Mouse (Mus musculus): ENCODE data around the gene Elovl5. TPM values are rescaled to one million over a fixed set of nuclear protein-coding genes. Genes with fewer than 3 reads are reported as not detected.
A peak's percentile ranks its signal among the peaks of the same experiment; 100 is the strongest.

Elovl5 gene
- total RNA-seq, 1 experiment from 2014 or later = 77.5 TPM

DNA sequence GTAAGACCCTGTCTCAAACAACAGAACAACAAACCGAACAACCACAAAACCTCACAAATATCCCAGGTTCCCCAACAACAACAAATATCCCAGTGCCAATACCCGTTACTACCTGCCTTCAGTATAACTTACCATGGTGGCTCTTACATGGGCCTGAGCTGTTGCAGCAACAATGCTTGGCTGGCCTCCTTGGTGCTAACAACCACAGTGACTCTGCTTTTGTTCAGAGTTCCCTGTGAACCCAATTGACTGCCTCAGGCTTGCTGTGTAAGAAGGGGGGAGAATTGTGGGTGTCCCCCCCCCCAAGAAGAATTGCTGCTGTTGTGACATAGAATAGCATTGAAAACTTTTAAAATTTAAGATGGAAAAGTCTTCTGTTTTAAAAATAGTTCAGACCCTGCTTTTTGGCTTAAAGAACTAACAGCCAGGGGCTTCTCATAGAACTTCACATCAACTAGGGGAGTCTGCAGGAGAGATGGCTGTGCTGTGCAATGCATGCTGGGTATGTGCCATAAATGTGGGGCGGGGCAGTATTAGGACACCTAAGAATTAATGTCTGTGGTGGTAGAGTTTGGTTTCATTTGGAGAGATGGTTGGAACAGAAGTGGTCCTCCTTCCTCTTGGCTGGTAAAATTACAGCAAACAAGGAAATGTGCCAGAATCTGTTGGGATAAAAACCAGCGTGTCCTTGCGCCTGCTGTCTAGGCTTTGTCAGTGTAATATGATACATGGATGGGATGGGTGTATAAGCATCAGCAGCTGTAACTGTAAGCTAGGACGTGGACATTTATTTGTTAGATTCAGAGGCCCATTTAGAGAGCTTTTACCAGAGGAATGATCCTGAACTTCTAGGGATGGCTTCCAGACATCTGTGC is 28.9 kb downstream of the Elovl5 start:
- peak in 1 of 2 experiments; percentile 33; a peak in 1 of 4 replicates for ATAC-seq (replicated peaks in 1 of 2; ENCODE audit: insufficient read depth in 1 of 2, low FRiP score in 2 of 2, low TSS enrichment in 1 of 2, low read depth in 1 of 2, poor library complexity in 2 of 2, severe bottlenecking in 2 of 2)

DNA sequence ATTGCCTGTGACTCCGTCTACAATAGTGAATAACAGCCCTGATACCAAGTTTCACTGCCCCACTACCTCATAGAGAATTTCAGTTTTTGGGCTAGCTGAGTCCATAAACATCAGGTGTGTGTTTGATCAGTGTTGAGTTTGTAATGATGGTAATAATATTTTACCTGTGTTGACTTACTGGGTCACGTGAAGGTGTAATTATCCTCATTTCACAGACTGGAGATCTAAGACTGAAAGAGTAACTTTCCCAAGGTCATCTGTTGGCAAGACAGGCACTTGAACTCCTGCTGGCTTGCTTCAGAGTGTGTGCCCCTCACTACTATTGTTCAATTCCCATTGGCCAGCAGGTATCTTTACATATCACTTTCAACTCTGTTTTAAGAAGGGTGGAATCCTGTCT is 31.1 kb downstream of the Elovl5 start:
- ATAC-seq (replicated peaks in 1 of 2; ENCODE audit: insufficient read depth in 1 of 2, low FRiP score in 2 of 2, low TSS enrichment in 1 of 2, low read depth in 1 of 2, poor library complexity in 2 of 2, severe bottlenecking in 2 of 2) = no peak

DNA sequence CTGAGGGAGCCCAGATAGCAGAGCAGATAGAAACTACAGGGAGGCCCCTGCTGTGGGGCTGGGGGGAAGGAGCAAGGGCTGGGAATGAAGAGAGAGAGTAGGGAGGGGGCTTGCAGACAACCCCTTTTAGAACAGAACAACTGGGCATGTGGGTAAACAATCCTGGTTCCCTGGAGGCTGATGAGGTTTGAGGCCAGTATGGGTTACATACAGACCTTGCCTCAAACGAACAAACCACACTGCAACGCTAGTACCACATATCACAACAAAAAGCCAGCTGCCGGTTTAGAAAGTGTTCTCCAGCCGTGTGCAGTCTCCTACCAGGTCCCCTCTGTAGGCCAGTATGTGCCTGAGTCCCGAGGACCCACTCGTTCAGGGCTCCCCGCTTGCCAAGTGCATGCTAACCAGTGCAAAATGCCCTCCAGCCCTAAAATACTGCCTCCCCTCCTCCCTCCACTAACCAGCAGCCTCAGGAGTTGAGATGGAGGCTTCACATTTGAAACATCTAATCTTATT is 32.6 kb downstream of the Elovl5 start:
- ATAC-seq (replicated peaks in 1 of 2; ENCODE audit: insufficient read depth in 1 of 2, low FRiP score in 2 of 2, low TSS enrichment in 1 of 2, low read depth in 1 of 2, poor library complexity in 2 of 2, severe bottlenecking in 2 of 2) = no peak

DNA sequence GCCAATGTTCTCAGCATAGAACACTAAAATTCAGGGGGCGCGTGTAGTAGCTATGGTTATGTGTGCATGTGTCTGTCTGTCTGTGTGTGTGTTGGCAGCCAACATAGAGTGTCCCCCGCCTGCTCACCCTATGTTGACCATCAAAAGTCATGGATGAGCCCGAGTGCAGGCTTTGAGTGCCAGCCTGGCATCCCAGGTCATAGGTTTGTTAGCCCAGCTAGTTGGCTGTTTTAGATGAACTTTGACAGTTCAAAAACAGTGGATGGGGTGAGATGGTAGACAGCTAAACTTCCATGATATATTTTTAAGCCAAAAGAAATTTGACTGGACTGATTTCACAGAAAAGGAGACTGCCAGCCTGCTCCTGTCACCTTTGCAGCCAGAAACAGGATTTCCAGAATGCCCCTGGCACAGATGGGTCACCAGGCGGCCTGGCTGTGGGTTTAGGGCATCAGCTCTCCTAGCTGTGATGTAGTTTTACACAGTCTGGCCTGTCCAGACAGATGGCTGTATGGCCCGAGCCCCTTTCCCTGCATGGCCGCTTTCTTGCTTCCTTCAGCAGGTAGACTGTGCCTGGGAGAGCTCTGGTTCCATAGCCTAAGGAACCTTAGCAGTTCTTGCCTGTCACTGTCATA is 33.8 kb downstream of the Elovl5 start:
- no peak for ATAC-seq (replicated peaks in 1 of 2; ENCODE audit: insufficient read depth in 1 of 2, low FRiP score in 2 of 2, low TSS enrichment in 1 of 2, low read depth in 1 of 2, poor library complexity in 2 of 2, severe bottlenecking in 2 of 2)

DNA sequence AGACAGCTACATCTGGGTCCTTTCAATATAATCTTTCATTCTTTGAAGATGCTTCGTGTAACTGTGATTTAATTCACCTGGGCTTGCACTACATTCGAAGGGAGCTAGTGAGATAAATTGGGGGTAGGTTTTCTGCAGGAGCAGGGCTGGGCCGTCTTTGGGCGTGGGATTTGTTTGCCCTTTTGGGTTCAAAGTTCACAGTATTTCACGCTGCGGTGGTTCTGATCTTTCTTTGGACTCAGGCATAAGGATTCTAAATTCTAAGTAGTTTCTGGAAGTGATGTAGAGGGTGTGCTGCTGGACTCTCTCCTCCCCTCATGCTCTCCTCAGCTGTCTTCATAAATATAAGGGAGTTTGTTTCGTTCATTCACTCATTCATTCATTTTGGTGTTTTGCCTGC is 34.8 kb downstream of the Elovl5 start:
- ATAC-seq (replicated peaks in 1 of 2; ENCODE audit: insufficient read depth in 1 of 2, low FRiP score in 2 of 2, low TSS enrichment in 1 of 2, low read depth in 1 of 2, poor library complexity in 2 of 2, severe bottlenecking in 2 of 2) = no peak

DNA sequence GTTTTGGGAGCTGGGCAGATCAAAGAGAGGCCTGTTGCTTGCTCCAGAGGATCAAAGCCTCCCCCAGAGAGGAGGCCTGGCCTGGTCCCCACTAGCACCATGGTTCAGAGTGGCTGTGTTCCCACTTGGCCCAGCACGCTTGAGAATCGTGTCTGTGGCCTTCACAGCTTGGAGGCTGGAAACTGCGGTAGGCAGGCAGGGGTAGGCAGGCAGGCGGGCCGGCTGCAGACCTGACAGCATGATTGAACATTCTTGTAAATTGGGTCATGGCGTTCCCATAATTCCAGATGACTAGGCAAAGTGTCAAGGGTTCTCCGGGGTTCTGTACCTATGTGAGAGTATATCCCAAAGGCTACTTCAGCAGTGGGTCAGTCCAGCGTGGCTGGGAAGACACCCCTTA is 35.9 kb downstream of the Elovl5 start:
- no peak for ATAC-seq (replicated peaks in 1 of 2; ENCODE audit: insufficient read depth in 1 of 2, low FRiP score in 2 of 2, low TSS enrichment in 1 of 2, low read depth in 1 of 2, poor library complexity in 2 of 2, severe bottlenecking in 2 of 2)

DNA sequence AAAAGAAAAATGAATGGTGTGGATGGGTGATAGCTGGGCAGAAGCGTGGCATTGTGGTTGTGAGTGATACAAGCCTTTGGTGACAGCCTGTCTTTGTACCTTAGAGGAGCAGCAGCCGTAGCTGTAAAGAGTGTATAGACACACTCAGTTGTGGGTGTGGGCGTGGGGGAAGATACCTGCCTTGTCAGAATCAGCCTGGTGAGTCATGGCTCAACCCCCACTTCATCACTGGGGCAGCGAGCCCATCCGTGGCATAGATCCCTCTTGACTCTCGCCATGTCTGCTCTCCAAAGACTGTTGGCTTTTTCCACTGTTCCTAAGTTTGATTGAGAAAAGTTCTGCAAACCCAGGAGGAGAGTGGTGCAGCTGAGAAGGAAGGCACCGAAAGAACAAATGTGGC is 37.3 kb downstream of the Elovl5 start:
- no peak for ATAC-seq (replicated peaks in 1 of 2; ENCODE audit: insufficient read depth in 1 of 2, low FRiP score in 2 of 2, low TSS enrichment in 1 of 2, low read depth in 1 of 2, poor library complexity in 2 of 2, severe bottlenecking in 2 of 2)

DNA sequence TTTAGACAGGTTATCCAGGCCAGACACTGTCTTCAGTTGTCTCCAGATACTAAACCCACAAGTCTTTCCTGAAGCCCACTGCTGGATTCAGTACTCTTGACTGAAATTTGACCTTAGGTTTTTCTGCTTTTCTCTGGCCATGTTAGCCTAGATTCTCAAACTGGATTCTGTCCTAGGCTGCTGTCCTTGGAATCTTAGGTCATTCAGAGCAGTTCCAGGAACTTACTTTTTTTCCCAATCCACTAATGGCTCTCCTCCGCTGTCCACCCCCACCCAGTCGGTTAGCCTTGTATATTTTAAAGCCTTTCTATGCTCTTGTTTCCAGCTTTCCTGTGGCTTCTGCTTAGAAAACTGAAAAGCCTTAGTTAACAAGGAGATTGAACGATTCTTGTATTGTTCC is 37.8 kb downstream of the Elovl5 start:
- ATAC-seq (replicated peaks in 1 of 2; ENCODE audit: insufficient read depth in 1 of 2, low FRiP score in 2 of 2, low TSS enrichment in 1 of 2, low read depth in 1 of 2, poor library complexity in 2 of 2, severe bottlenecking in 2 of 2) = no peak

DNA sequence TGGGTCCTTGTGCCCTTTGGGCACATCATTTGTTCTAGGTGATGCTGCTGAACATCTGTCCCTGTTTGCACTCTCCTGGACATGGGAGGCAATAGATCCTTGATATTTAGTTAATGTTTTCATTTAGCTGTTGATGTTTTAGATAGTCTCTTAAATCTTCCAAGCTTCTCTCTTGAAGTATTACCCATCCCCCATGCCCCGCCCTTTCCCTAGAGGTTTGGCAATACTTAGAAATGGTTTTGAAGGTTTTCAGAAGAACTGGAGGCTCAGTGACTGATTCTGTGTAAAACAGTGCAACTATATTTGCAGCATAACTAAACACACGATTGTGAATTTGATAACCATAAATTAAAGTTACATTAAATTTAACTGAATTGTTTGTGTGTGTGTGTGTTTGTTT is 38.3 kb downstream of the Elovl5 start:
- ATAC-seq (replicated peaks in 1 of 2; ENCODE audit: insufficient read depth in 1 of 2, low FRiP score in 2 of 2, low TSS enrichment in 1 of 2, low read depth in 1 of 2, poor library complexity in 2 of 2, severe bottlenecking in 2 of 2) = no peak

DNA sequence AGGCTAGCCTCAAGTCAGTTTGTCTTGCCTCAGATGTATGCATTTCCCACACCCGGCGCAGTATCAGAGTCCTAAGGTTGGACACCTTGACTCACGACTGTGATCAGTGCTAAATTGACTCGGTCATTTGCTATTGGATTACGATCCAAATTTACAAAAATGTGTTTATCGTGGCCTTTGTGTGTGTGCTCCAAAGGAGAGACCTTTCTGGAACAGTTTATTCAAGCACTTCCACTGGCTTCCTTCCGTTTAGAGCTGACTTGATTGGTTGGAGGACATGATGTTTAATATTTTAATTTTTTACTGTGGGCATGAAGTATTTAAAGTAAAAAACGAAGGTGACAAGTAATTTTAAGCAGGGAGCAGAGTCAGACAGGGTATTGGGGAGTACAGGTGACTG is 38.8 kb downstream of the Elovl5 start:
- ATAC-seq (replicated peaks in 1 of 2; ENCODE audit: insufficient read depth in 1 of 2, low FRiP score in 2 of 2, low TSS enrichment in 1 of 2, low read depth in 1 of 2, poor library complexity in 2 of 2, severe bottlenecking in 2 of 2) = no peak

DNA sequence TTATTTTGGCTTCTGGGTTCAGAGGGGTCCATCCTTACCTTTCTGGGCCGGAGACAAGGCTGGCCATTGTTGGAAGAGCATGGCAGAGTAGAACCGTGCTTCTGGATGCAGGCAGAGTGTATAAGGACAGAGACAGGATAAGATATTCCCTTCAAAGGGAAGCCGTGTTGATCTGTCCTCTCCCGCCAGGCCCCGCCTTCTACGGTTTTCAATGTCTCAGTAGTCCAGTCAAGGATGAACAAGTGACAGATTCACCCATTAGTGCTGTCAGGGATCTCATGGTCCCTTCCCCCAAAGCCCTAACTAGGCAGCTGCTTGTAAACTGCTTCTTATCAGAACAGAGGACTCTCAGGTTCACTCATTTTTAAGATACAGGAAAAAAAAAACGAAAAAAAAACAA is 41.2 kb downstream of the Elovl5 start:
- ATAC-seq (replicated peaks in 1 of 2; ENCODE audit: insufficient read depth in 1 of 2, low FRiP score in 2 of 2, low TSS enrichment in 1 of 2, low read depth in 1 of 2, poor library complexity in 2 of 2, severe bottlenecking in 2 of 2) = no peak

DNA sequence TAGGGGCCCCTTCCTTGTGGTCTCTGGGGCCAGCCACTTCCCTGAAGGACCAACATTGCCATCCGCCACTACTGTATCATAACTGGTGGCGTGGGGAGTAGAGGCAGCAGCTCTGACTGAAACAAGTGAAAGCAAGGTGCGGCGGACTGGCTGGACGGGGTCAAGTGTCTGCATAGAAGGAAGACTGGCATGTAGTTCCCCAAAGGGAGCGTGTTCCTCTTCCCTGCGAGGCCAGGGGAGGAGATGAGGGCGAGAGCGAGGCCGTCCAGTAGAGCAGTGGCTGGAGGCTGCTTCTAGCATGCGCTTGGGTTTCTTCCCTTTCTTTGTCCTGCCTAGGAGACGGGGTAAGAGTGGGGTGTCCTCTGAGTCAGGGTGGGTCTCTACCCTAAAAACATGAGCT is 42.6 kb downstream of the Elovl5 start:
- peak; percentile 75 to 80 for ATAC-seq (replicated peaks in 1 of 2; ENCODE audit: insufficient read depth in 1 of 2, low FRiP score in 2 of 2, low TSS enrichment in 1 of 2, low read depth in 1 of 2, poor library complexity in 2 of 2, severe bottlenecking in 2 of 2)

DNA sequence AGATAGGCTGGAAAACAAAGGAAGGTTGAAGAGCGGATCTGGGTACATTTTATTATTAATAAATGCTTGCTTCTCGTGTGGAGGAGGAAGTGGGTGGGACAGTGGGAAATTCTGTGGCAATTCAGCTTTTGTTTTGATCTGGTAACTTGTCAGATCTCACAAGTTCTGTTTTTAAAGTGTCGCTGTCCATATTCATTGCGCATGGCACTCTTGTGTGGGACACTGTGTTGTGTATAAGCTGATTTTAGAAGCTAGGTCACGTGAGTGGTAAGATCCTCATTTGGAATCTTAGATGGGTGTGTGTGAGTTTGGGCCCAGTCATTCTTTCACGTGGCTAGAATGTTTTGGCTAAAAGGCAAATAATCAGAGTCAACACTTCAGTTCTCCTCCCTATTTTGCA is 44.2 kb downstream of the Elovl5 start:
- ATAC-seq (replicated peaks in 1 of 2; ENCODE audit: insufficient read depth in 1 of 2, low FRiP score in 2 of 2, low TSS enrichment in 1 of 2, low read depth in 1 of 2, poor library complexity in 2 of 2, severe bottlenecking in 2 of 2) = no peak

DNA sequence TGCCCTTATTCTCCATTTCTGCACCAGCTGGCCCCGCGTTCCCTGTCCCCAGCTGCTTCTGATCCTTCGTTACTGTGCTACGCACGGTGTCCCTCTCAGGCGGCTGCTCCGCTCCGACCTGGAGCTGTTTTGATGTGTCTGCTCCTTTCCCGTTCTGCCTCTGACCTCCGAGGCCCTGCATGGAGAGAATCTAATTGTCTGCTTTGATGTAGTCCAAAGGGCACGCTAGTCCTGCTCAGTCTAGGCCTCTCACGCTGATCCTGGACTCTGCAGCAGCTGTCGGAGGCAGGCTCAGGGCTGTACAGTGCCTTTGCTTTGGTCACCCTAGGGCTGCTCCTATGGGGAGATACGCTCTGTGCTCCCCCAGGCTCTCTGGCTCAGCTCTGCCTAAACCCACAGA is 46.9 kb downstream of the Elovl5 start:
- ATAC-seq (replicated peaks in 1 of 2; ENCODE audit: insufficient read depth in 1 of 2, low FRiP score in 2 of 2, low TSS enrichment in 1 of 2, low read depth in 1 of 2, poor library complexity in 2 of 2, severe bottlenecking in 2 of 2) = no peak

DNA sequence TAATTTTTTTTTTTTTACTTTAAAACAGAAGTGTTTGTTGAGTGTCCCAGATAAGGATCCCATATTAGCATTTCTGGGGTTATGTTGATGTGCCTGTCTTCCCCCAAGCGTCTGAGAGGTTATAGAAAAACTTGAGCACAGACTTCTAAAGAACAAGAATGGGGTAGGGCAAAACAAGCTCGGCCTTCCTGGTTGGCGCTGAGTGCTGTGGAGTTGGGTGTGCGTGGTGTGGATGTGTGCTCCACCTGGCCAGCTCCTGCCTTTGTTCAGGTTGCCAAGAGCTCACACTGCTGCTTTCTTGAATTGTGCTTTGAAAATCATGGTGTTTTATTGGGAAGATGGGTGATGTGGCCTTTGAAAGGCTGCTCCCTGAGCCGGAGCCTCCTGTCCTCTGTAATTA is 48.1 kb downstream of the Elovl5 start:
- ATAC-seq (replicated peaks in 1 of 2; ENCODE audit: insufficient read depth in 1 of 2, low FRiP score in 2 of 2, low TSS enrichment in 1 of 2, low read depth in 1 of 2, poor library complexity in 2 of 2, severe bottlenecking in 2 of 2) = no peak; a peak in 1 of 4 replicates

DNA sequence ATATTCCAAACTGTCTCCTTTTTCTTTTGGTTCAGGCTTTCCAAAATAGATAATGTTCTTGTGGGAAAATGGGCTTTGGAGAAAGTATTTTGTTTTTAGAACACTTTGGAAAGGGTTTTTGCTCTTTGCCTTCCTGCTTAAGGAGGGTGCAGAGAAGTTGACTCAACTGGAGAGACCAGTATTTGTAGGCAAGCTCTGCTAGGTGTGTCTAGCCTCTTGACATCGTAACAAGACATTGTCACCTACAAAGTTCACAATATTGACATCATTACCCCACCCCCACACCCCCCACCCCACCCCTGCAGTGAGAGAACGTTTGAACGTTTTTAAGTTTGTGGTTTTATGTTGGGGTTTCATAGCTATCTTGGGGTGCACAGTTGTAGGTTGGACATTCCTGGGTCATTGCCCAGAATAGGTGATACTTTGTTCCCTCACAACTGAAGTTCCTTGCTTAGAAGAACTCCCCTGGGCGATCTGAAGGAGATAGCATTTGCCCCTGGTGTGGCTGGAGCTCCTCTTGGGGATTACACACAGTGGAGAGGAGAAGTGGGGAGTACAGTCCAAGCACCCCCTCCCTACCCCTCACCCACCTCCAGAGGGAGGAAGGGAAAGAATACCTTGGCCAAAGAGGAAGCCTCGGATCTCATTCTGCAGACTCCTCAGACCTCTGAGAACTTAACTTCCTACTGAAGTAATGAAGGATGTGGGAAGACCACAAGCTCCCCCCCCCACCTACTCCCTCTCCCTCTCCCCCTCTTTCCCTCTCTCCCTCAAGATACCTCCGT is 48.8 kb downstream of the Elovl5 start:
- ATAC-seq (replicated peaks in 1 of 2; ENCODE audit: insufficient read depth in 1 of 2, low FRiP score in 2 of 2, low TSS enrichment in 1 of 2, low read depth in 1 of 2, poor library complexity in 2 of 2, severe bottlenecking in 2 of 2) = peak; percentile 40 to 46; a peak in 2 of 4 replicates

DNA sequence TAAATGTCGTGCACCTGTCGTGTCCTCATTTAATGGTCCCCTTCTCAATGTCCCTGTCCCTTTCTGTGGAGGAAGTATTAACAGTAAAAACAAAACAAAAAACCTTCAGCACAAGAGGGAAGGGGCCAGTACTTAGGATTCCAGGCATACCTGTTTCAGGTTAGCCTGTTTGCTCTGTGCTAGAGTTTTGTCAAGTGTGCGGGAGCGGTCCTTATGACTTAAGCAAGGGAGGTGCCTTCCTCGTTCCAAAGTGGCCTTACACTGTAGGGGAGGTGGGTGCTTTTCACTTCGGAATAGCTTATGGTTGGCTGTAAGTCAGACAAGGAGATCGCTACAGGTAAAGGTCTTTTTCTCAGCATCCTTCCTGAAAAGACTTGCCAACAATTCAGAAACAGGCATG is 49.7 kb downstream of the Elovl5 start:
- no peak for ATAC-seq (replicated peaks in 1 of 2; ENCODE audit: insufficient read depth in 1 of 2, low FRiP score in 2 of 2, low TSS enrichment in 1 of 2, low read depth in 1 of 2, poor library complexity in 2 of 2, severe bottlenecking in 2 of 2)

DNA sequence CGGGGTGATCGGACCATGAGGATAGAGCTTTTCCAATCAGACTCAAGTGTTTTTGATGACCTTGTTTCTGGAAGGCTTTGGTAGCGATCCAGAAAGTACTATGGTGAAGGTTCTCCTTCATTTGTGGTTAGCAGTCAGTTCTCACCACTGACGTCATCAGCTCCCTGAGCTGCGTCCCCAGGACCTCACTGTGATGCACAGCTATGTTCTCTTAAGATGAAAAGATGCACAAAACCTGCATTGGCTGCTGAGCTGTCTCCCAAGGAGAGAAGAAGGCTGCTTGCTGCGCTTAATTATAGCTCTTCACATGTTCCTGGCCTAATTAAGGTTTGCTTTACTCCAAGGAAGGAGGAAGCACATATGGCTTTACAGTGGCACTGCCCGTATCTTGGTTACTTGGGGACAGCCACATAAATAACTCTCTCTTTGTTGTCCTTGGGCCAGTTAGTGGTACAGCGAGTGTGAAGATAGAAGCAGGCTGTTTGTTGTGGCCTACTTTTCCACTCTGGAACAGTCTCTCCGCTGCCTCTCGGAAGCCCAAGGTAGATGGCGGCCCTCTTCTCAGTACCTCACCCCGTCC is 50.5 kb downstream of the Elovl5 start:
- ATAC-seq (replicated peaks in 1 of 2; ENCODE audit: insufficient read depth in 1 of 2, low FRiP score in 2 of 2, low TSS enrichment in 1 of 2, low read depth in 1 of 2, poor library complexity in 2 of 2, severe bottlenecking in 2 of 2) = no peak
